Mouse (Mus musculus) liver, postnatal 0 days (tissue): ENCODE results near the gene Sec24b.

Experiments used
- CTCF ChIP-seq: sonication (generic); IDR thresholded peaks from 2 replicates; pipeline ENCODE4 v1.5.1; 2016; ENCODE audit warnings: antibody characterized with exemption, low read depth
- EP300 ChIP-seq: IDR thresholded peaks from 2 replicates; pipeline ENCODE4 v1.6.1; 2016; ENCODE audit warnings: antibody characterized with exemption, low read depth, mild to moderate bottlenecking

- no peak for TF ChIP-seq EP300
- TF ChIP-seq CTCF: no peak
These were observed 43.1 kb upstream of the Sec24b start for GRCm38 (mm10) chr3:130104471-130104870.
